Mouse (Mus musculus) MEL (cell line): Measurements from ENCODE around the gene Atrx.

ENCODE experiments used
- CTCF ChIP-seq, 3 experiments: IDR thresholded peaks in 2 of 3; conservative IDR thresholded peaks in 1 of 3; 2 replicates each; pipeline ENCODE4 v1.5.1; 2011 to 2012; ENCODE audit warnings: low read length in 3 of 3, low read depth in 2 of 3, mild to moderate bottlenecking in 2 of 3, improper control_type of control experiment in 1 of 3, inconsistent platforms in 1 of 3, mixed read lengths in 1 of 3, moderate library complexity in 1 of 3; ENCODE audit not compliant: control insufficient read depth in 1 of 3, insufficient read depth in 1 of 3, poor library complexity in 1 of 3, severe bottlenecking in 1 of 3
- MAFK ChIP-seq: IDR thresholded peaks from 2 replicates; pipeline ENCODE4 v1.6.1; 2011; ENCODE audit warnings: low read depth, mild to moderate bottlenecking, low read length, improper control_type of control experiment, borderline replicate concordance
- RAD21 ChIP-seq: IDR thresholded peaks from 2 replicates; pipeline ENCODE4 v1.6.1; 2011; ENCODE audit warnings: mild to moderate bottlenecking, low read depth, low read length, improper control_type of control experiment

DNA sequence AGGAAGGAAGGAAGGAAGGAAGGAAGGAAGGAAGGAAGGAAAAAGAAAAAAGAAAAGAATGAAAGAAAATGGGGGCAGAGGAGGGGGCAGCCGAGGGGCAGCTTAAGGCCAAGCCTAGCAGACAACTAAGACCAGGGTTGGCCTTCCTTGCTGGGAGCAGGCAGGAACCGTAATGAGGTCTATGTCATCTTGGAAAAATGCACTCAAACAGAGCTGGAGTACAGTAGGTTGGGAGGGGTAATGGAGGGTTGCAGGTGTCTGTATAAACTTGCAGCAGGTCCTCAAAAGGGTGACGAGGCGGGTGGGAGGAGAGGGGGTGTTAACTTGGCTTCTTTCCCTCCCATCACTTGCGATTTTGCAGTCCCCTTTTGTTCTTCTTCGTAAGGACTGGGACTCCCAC is 163.2 kb downstream of the Atrx start:
- TF ChIP-seq MAFK (no peak), CTCF (IDR thresholded peaks at IDR 0.05 in 2 of 3, conservative IDR thresholded peaks at IDR 0.05 in 1 of 3; ENCODE audit: control insufficient read depth in 1 of 3, insufficient read depth in 1 of 3, low read depth in 2 of 3, low read length in 3 of 3, poor library complexity in 1 of 3, severe bottlenecking in 1 of 3) (no peak), RAD21 (no peak)
